Mouse (Mus musculus) NIH3T3 (cell line): ENCODE measurements around the gene Gas1.

Experiments
- DNase-seq: peaks from one replicate; pipeline ENCODE4 v3.0.0-alpha.2; 2012; ENCODE audit warnings: low read depth

Gene Gas1

GRCm38 (mm10) chr13:60173186-60173585, 4.0 kb downstream of the Gas1 start:
- peak; percentile 61 for DNase-seq

GRCm38 (mm10) chr13:60172366-60173017, 4.7 kb downstream of the Gas1 start:
- peak; percentile 69 for DNase-seq

- no peak for DNase-seq
Measured at GRCm38 (mm10) chr13:60171781-60172180, 5.4 kb downstream of the Gas1 start.

GRCm38 (mm10) chr13:60170898-60171715, 6.1 kb downstream of the Gas1 start:
- DNase-seq = no peak

- DNase-seq = no peak
Measured at GRCm38 (mm10) chr13:60169026-60169425, 8.1 kb downstream of the Gas1 start.

- DNase-seq = no peak
Measured at GRCm38 (mm10) chr13:60156294-60157126, 20.7 kb downstream of the Gas1 start.

GRCm38 (mm10) chr13:60154170-60154569, 23.0 kb downstream of the Gas1 start:
- DNase-seq = no peak

- no peak for DNase-seq
Measured at GRCm38 (mm10) chr13:60148235-60148634, 28.9 kb downstream of the Gas1 start.

GRCm38 (mm10) chr13:60147857-60148181, 29.3 kb downstream of the Gas1 start:
- DNase-seq = no peak

- no peak for DNase-seq
Measured at GRCm38 (mm10) chr13:60146994-60147856, 29.9 kb downstream of the Gas1 start.

- DNase-seq = no peak
Measured at GRCm38 (mm10) chr13:60146231-60146630, 30.9 kb downstream of the Gas1 start.

GRCm38 (mm10) chr13:60136962-60137361, 40.2 kb downstream of the Gas1 start:
- DNase-seq = no peak

- no peak for DNase-seq
Measured at GRCm38 (mm10) chr13:60134439-60134799, 42.7 kb downstream of the Gas1 start.

- no peak for DNase-seq
Measured at GRCm38 (mm10) chr13:60133716-60134438, 43.3 kb downstream of the Gas1 start.

GRCm38 (mm10) chr13:60131771-60132170, 45.4 kb downstream of the Gas1 start:
- no peak for DNase-seq

- no peak for DNase-seq
Measured at GRCm38 (mm10) chr13:60129541-60129940, 47.6 kb downstream of the Gas1 start.

GRCm38 (mm10) chr13:60126338-60126737, 50.8 kb downstream of the Gas1 start:
- DNase-seq = no peak

GRCm38 (mm10) chr13:60125501-60126305, 51.5 kb downstream of the Gas1 start:
- DNase-seq = no peak

- DNase-seq = no peak
Measured at GRCm38 (mm10) chr13:60125020-60125419, 52.1 kb downstream of the Gas1 start.

GRCm38 (mm10) chr13:60124456-60124855, 52.7 kb downstream of the Gas1 start:
- no peak for DNase-seq
